In the genomic region with DNA sequence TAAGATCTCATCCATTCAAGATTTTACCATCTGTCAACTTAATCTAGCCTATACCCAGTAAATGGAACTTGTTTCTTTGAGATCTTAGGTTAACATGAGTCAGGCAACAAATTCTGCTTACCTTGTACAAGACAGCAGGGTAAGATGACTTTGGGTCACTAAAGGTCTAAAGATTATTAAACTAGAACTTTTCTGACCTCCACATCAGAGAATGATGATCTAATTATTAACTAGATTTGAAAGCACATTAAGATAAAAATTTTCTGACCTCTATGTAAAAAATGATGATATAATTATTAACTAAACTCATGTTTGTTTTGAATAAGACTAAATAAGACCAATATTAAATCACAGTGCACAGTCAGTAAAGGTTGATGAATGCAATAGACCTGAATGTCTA, we compare ENCODE assay signal across 50 mouse cellular contexts. TPM values are rescaled to one million over a fixed set of nuclear protein-coding genes. Genes with fewer than 3 reads are reported as not detected.
"Had no signal": no experiment of that assay in that cellular context is flagged by ENCODE, and none has a peak within 500 bp of the region (broad histone marks: within the 10 kb centered on the region; RNA-seq: fewer than 3 reads in every experiment).

No protein-coding gene starts in this region.

- H3K4me2 ChIP-seq: heart, embryonic 11.5 days; heart, embryonic 12.5 days; heart, embryonic 13.5 days; heart, embryonic 15.5 days; hindbrain, embryonic 12.5 days; hindbrain, embryonic 13.5 days; hindbrain, embryonic 14.5 days; hindbrain, embryonic 15.5 days; intestine, embryonic 15.5 days; kidney, embryonic 15.5 days had no signal

- H3K36me3 ChIP-seq: heart, embryonic 10.5 days; heart, embryonic 12.5 days; heart, embryonic 13.5 days; heart, embryonic 15.5 days; hindbrain, embryonic 10.5 days; hindbrain, embryonic 12.5 days; hindbrain, embryonic 13.5 days; hindbrain, embryonic 15.5 days; intestine, embryonic 15.5 days; kidney, embryonic 15.5 days had no signal

- DNase-seq: heart, postnatal 14 days; heart, postnatal 36 days; heart, postnatal 4 days; kidney, adult 11 months; kidney, adult 18-20 months; kidney, adult 2 months; kidney, adult 8-10 months; kidney, postnatal 14 days; kidney, postnatal 25 days; kidney, postnatal 36 days; kidney, postnatal 4 days; layer of hippocampus, adult 9-11 months; layer of hippocampus, postnatal 36 days had no signal

- H3K4me1 ChIP-seq: heart, embryonic 10.5 days; heart, embryonic 12.5 days; heart, embryonic 13.5 days; heart, embryonic 15.5 days; hindbrain, embryonic 10.5 days; hindbrain, embryonic 12.5 days; hindbrain, embryonic 13.5 days; hindbrain, embryonic 15.5 days; intestine, embryonic 15.5 days; kidney, embryonic 15.5 days had no signal

- ATAC-seq: hindbrain, embryonic 16.5 days; hindbrain, postnatal 0 days; inflammation-experienced regulatory T-cells, adult 6 months; intestine, embryonic 15.5 days; intestine, embryonic 16.5 days; intestine, postnatal 0 days had no signal

- H3K4me3 ChIP-seq: heart, embryonic 10.5 days; heart, embryonic 12.5 days; heart, embryonic 13.5 days; heart, embryonic 15.5 days; hindbrain, embryonic 10.5 days; hindbrain, embryonic 12.5 days; hindbrain, embryonic 13.5 days; hindbrain, embryonic 15.5 days; intestine, embryonic 15.5 days; kidney, embryonic 15.5 days; layer of hippocampus, adult 2 months; left cerebral cortex, adult 2 months had no signal

- H3K9ac ChIP-seq: heart, embryonic 12.5 days; heart, embryonic 13.5 days; heart, embryonic 15.5 days; hindbrain, embryonic 12.5 days; hindbrain, embryonic 13.5 days; hindbrain, embryonic 14.5 days; hindbrain, embryonic 15.5 days; intestine, embryonic 15.5 days; kidney, embryonic 15.5 days had no signal

- H3K27me3 ChIP-seq: heart, embryonic 12.5 days; heart, embryonic 13.5 days; heart, embryonic 15.5 days; hindbrain, embryonic 12.5 days; hindbrain, embryonic 13.5 days; hindbrain, embryonic 15.5 days; intestine, embryonic 15.5 days; kidney, embryonic 15.5 days had no signal

- H3K9me3 ChIP-seq: heart, embryonic 15.5 days; intestine, embryonic 15.5 days; kidney, embryonic 15.5 days had no signal

- H3K27ac ChIP-seq: heart, embryonic 10.5 days; heart, embryonic 13.5 days; heart, embryonic 15.5 days; hindbrain, embryonic 10.5 days; hindbrain, embryonic 12.5 days; hindbrain, embryonic 13.5 days; hindbrain, embryonic 14.5 days; hindbrain, embryonic 15.5 days; hindbrain, postnatal 0 days; intestine, embryonic 15.5 days; kidney, embryonic 15.5 days; kidney, postnatal 0 days; layer of hippocampus, adult 2 months; left cerebral cortex, adult 2 months had no signal

RNA-seq across cellular contexts. Expression of a gene that starts 13.6 kb away (rescaled TPM):
- total RNA-seq: heart, adult 8-10 months; heart, postnatal 14 days; heart, postnatal 25 days; heart, postnatal 36 days; heart, postnatal 4 days; hematopoietic stem cell, adult 5-6 weeks; hindbrain, postnatal 0 days; layer of hippocampus, adult 18-20 months; layer of hippocampus, adult 2 months; layer of hippocampus, adult 8-10 months; layer of hippocampus, postnatal 10 days; layer of hippocampus, postnatal 14 days; layer of hippocampus, postnatal 25 days; layer of hippocampus, postnatal 36 days; left cerebral cortex, adult 18-20 months; left cerebral cortex, adult 2 months had no signal
- polyA plus RNA-seq: heart, embryonic 10.5 days; heart, embryonic 11.5 days; heart, embryonic 12.5 days; heart, embryonic 13.5 days; heart, embryonic 14.5 days; heart, embryonic 15.5 days; heart, embryonic 16.5 days; heart, postnatal 0 days; hindbrain, embryonic 10.5 days; hindbrain, embryonic 11.5 days; hindbrain, embryonic 12.5 days; hindbrain, embryonic 13.5 days; hindbrain, embryonic 14.5 days; hindbrain, embryonic 15.5 days; hindbrain, embryonic 16.5 days; hindbrain, postnatal 0 days; inflammation-experienced regulatory T-cells, adult 6 months; intestine, embryonic 14.5 days; intestine, embryonic 15.5 days; intestine, embryonic 16.5 days; intestine, postnatal 0 days; kidney, adult 2 months; kidney, embryonic 14.5 days; kidney, embryonic 15.5 days; kidney, embryonic 16.5 days; kidney, postnatal 0 days; large intestine, adult 2 months had no signal
